Mouse (Mus musculus) bone marrow macrophage, adult 2 months (primary cell): ENCODE data around the gene Nfatc2ip.

Source experiments
- CTCF ChIP-seq: IDR thresholded peaks from 2 replicates; pipeline ENCODE4 v1.5.1; 2012; ENCODE audit warnings: low read depth, mild to moderate bottlenecking, low read length, moderate library complexity
- POLR2A ChIP-seq: IDR thresholded peaks from 2 replicates; pipeline ENCODE4 v1.6.1; 2012; ENCODE audit warnings: mild to moderate bottlenecking, low read depth, low read length, borderline replicate concordance

DNA sequence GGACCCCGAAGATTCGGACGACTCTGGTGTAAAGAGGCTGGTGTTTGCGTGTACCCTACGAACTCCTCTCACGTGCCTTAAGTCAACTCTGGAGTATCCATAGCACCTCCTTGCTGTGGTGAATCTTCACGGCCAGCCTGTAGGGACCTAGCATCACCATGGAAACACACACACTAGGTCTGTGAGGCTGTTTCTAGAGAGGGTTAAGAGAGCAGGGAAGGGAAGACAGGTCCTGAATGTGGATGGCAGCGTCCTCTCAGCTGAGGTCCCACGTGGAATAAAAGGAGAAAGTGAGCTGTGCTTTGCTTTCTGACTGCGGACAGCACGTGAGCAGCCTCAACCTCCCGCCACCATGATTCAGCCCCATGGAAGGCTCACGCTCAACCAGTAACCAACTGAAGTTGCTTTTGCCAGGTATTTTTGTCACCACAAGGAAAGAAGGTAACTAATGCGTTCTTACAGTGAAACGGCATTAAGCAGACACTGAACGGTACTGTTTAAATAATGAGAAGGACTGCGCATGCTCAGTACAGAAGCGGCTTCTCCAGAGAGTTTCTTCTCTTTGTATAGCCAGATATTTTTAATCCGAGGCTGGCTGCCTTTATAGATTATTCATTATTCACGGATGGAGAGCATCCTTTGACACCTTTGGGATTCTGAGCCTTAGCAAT lies 45.7 kb downstream of the Nfatc2ip start:
- no peak for TF ChIP-seq POLR2A
- TF ChIP-seq CTCF, result no peak
